Mouse (Mus musculus) thymus, adult 2 months (tissue): ENCODE results near the gene Olfr774. TPM values are rescaled to one million over a fixed set of nuclear protein-coding genes. Genes with fewer than 3 reads are reported as not detected.
"Not testable (repeated sequence)": the region's sequence is repeated elsewhere in the genome, so short reads cannot be mapped to it uniquely, and the experiment has no call there.

Experiments
- DNase-seq: peaks from one replicate; pipeline ENCODE4 v3.0.0; 2021
- H3K27ac ChIP-seq: fragments of 200-500 bp; 2 replicates; pipeline ENCODE4 v1.5.1; 2012; ENCODE audit warnings: low read length, control low read depth; ENCODE audit not compliant: control insufficient read depth, insufficient read depth
- H3K27me3 ChIP-seq: fragments of 200-500 bp; 2 replicates; pipeline ENCODE4 v1.6.1; 2012; ENCODE audit warnings: mild to moderate bottlenecking, low read length, moderate library complexity, mixed read lengths; ENCODE audit not compliant: control insufficient read depth, insufficient read depth
- H3K36me3 ChIP-seq: fragments of 200-500 bp; 2 replicates; pipeline ENCODE4 v1.6.1; 2012; ENCODE audit warnings: mild to moderate bottlenecking, low read length, moderate library complexity; ENCODE audit not compliant: control insufficient read depth, insufficient read depth
- H3K4me1 ChIP-seq: fragments of 200-500 bp; replicated peaks from 2 replicates; pipeline ENCODE4 v1.6.1; 2012; ENCODE audit warnings: low read length; ENCODE audit not compliant: control insufficient read depth, insufficient read depth
- H3K4me3 ChIP-seq: fragments of 200-500 bp; 2 replicates; pipeline ENCODE4 v1.5.1; 2012; ENCODE audit warnings: mild to moderate bottlenecking, low read length, control low read depth, moderate library complexity; ENCODE audit not compliant: control insufficient read depth, insufficient read depth
- CTCF ChIP-seq: fragments of 200-500 bp; IDR thresholded peaks from 2 replicates; pipeline ENCODE4 v1.5.1; 2012; ENCODE audit warnings: mild to moderate bottlenecking, control low read depth, low read length, moderate library complexity, borderline replicate concordance; ENCODE audit not compliant: control insufficient read depth, poor library complexity, insufficient read depth; ENCODE audit errors: extremely low read depth
- POLR2A ChIP-seq: fragments of 200-500 bp; IDR thresholded peaks from 2 replicates; pipeline ENCODE4 v1.6.1; 2012; ENCODE audit warnings: mild to moderate bottlenecking, low read length, control low read depth, moderate library complexity; ENCODE audit not compliant: control insufficient read depth, poor library complexity, insufficient read depth; ENCODE audit errors: extremely low read depth
- WGBS: fragments of 180-500 bp; shearing (Covaris S2); methylation state at CpG from one replicate; pipeline ENCODE4 v1.1.7; 2018; 5-methylcytosine and 5-hydroxymethylcytosine counted together
- polyA plus RNA-seq: library from polyadenylated mRNA; depleted of rRNA; stranded (reverse); fragments of >200 nt; gene quantifications from 2 replicates; pipeline ENCODE4 v1.2.3, GENCODE M21; 2012; rRNA removed

The Olfr774 gene
- not detected in 2 replicates for polyA plus RNA-seq

GRCm38 (mm10) chr10:129235904-129236303 lies at the start of gene Olfr774:
Gene Olfr774, plus strand, starts transcription at chr10:129236204.
- Histone ChIP-seq H3K27ac (no peak within 1 kb of the TSS), H3K4me1 (no peaks in the 10 kb centered on the region), H3K27me3 (no peaks in the 10 kb centered on the region), H3K4me3 (no peak within 1 kb of the TSS), H3K36me3 (no peaks in the 10 kb centered on the region)
- TF ChIP-seq CTCF, result no peak
- no peak for TF ChIP-seq POLR2A
- 83% methylated on average over 2 of the region's 2 CpGs for WGBS
- no peak for DNase-seq

- H3K27ac ChIP-seq, DNase-seq, H3K4me3 ChIP-seq, H3K27me3 ChIP-seq, H3K36me3 ChIP-seq, H3K4me1 ChIP-seq: not testable (repeated sequence)
Measured at GRCm38 (mm10) chr10:129187319-129187718, 48.7 kb upstream of the Olfr774 start, which contains the start of gene Olfr773. Gene Olfr773, minus strand, starts transcription at chr10:129187419.

GRCm38 (mm10) chr10:129230737-129231136 lies 5.3 kb upstream of the Olfr774 start:
- 95% methylated on average over 1 of the region's 1 CpGs for WGBS
- no peaks in the 10 kb centered on the region for H3K4me1 ChIP-seq
- no peak for TF ChIP-seq CTCF
- TF ChIP-seq POLR2A, result no peak
- no peak for DNase-seq
- no peaks in the 10 kb centered on the region for H3K27me3 ChIP-seq
- no peak overlapping the region for H3K4me3 ChIP-seq
- no peaks in the 10 kb centered on the region for H3K36me3 ChIP-seq
- H3K27ac ChIP-seq, result no peak overlapping the region

GRCm38 (mm10) chr10:129248112-129248511 lies 12.1 kb downstream of the Olfr774 start, which contains the start of gene Olfr775:
Gene Olfr775, plus strand, starts transcription at chr10:129248412.
- no peak for DNase-seq
- no peaks in the 10 kb centered on the region for H3K36me3 ChIP-seq
- TF ChIP-seq POLR2A (no peak), CTCF (no peak)
- no peaks in the 10 kb centered on the region for H3K4me1 ChIP-seq
- 82% methylated on average over 3 of the region's 3 CpGs for WGBS
- H3K27ac ChIP-seq, result no peak within 1 kb of the TSS
- H3K4me3 ChIP-seq, result no peak within 1 kb of the TSS
- H3K27me3 ChIP-seq, result no peaks in the 10 kb centered on the region

- Histone ChIP-seq H3K4me1 (no peaks in the 10 kb centered on the region), H3K36me3 (no peaks in the 10 kb centered on the region), H3K4me3 (no peak within 1 kb of the TSS), H3K27ac (no peak within 1 kb of the TSS), H3K27me3 (no peaks in the 10 kb centered on the region)
- TF ChIP-seq POLR2A, result no peak
- TF ChIP-seq CTCF, result no peak
- DNase-seq, result no peak
Measured at GRCm38 (mm10) chr10:129258827-129259226, 22.8 kb downstream of the Olfr774 start, which contains the start of gene Olfr776. Gene Olfr776, plus strand, starts transcription at chr10:129259127.

- Histone ChIP-seq H3K36me3 (no peaks in the 10 kb centered on the region), H3K4me1 (no peaks in the 10 kb centered on the region), H3K27me3 (no peaks in the 10 kb centered on the region), H3K4me3 (no peak within 1 kb of the TSS), H3K27ac (no peak within 1 kb of the TSS)
- WGBS, result 96% methylated on average over 2 of the region's 2 CpGs
- DNase-seq, result no peak
- TF ChIP-seq POLR2A (no peak), CTCF (no peak)
Measured at GRCm38 (mm10) chr10:129271081-129271535, 35.1 kb downstream of the Olfr774 start, which contains the start of gene Olfr777. Gene Olfr777, minus strand, starts transcription at chr10:129271485.

Other genes starting within 250 kb of the Olfr774 start
- gene Olfr9, start 246.8 kb upstream of the Olfr774 start, polyA plus RNA-seq, result not detected in 2 replicates
- gene Olfr763, start 225.4 kb upstream of the Olfr774 start, polyA plus RNA-seq, result not detected in 2 replicates
- gene Olfr764-ps1, start 196.3 kb upstream of the Olfr774 start, polyA plus RNA-seq, result not detected in 2 replicates
- not detected in 2 replicates for gene Olfr765, start 186.2 kb upstream of the Olfr774 start, polyA plus RNA-seq
- gene Olfr766-ps1, start 167.2 kb upstream of the Olfr774 start, polyA plus RNA-seq, result not detected in 2 replicates
- gene Olfr767, start 153.3 kb upstream of the Olfr774 start, polyA plus RNA-seq, result not detected in 2 replicates
- not detected in 2 replicates for gene Olfr768, start 136.8 kb upstream of the Olfr774 start, polyA plus RNA-seq
- not detected in 2 replicates for gene Olfr769, start 118.3 kb upstream of the Olfr774 start, polyA plus RNA-seq
- not detected in 2 replicates for gene Olfr770, start 97.2 kb upstream of the Olfr774 start, polyA plus RNA-seq
- not detected in 2 replicates for gene Olfr771, start 71.5 kb upstream of the Olfr774 start, polyA plus RNA-seq
- gene Olfr772, start 58.3 kb upstream of the Olfr774 start, polyA plus RNA-seq, result not detected in 2 replicates
- not detected in 2 replicates for gene Olfr773, start 48.8 kb upstream of the Olfr774 start, polyA plus RNA-seq
- gene Olfr775, start 12.2 kb downstream of the Olfr774 start, polyA plus RNA-seq, result not detected in 2 replicates
- gene Olfr776, start 22.9 kb downstream of the Olfr774 start, polyA plus RNA-seq, result not detected in 2 replicates
- gene Olfr777, start 35.3 kb downstream of the Olfr774 start, polyA plus RNA-seq, result not detected in 2 replicates
- gene Olfr780, start 81.9 kb downstream of the Olfr774 start, polyA plus RNA-seq, result not detected in 2 replicates
- gene Olfr781, start 92.7 kb downstream of the Olfr774 start, polyA plus RNA-seq, result not detected in 2 replicates
- gene Olfr782, start 112.6 kb downstream of the Olfr774 start, polyA plus RNA-seq, result not detected in 2 replicates
- 0.04 and 0.09 TPM in 2 replicates for gene Olfr784, start 147.9 kb downstream of the Olfr774 start, polyA plus RNA-seq
- not detected in 2 replicates for gene Olfr785, start 169.2 kb downstream of the Olfr774 start, polyA plus RNA-seq
- gene Olfr786, start 191.1 kb downstream of the Olfr774 start, polyA plus RNA-seq, result not detected in 2 replicates
- not detected in 2 replicates for gene Olfr787, start 225.7 kb downstream of the Olfr774 start, polyA plus RNA-seq
- gene Olfr788, start 234.8 kb downstream of the Olfr774 start, polyA plus RNA-seq, result not detected in 2 replicates
- not detected in 2 replicates for gene Olfr789, start 248.5 kb downstream of the Olfr774 start, polyA plus RNA-seq